Mouse (Mus musculus): ENCODE data around the gene Ctrb1. TPM values are rescaled to one million over a fixed set of nuclear protein-coding genes. Genes with fewer than 3 reads are reported as not detected.

The Ctrb1 gene
- total RNA-seq, 2 experiments from 2014 or later = not detected

GRCm38 (mm10) chr8:111717488-111717792 is 26.6 kb upstream of the Ctrb1 start:
- DNase-seq = no peak

- DNase-seq = peak; percentile 83
These were observed 26.0 kb upstream of the Ctrb1 start for GRCm38 (mm10) chr8:111716603-111717487.

- peak; percentile 10 for DNase-seq
These were observed 24.7 kb upstream of the Ctrb1 start for GRCm38 (mm10) chr8:111715514-111715913.

GRCm38 (mm10) chr8:111714295-111714694 is 23.5 kb upstream of the Ctrb1 start:
- peak; percentile 4 for DNase-seq

GRCm38 (mm10) chr8:111713817-111714216 is 23.0 kb upstream of the Ctrb1 start:
- DNase-seq = peak; percentile 8

- DNase-seq = peak; percentile 7
These were observed 22.5 kb upstream of the Ctrb1 start for GRCm38 (mm10) chr8:111713291-111713690.

GRCm38 (mm10) chr8:111712588-111712987 is 21.8 kb upstream of the Ctrb1 start:
- DNase-seq = peak; percentile 73

GRCm38 (mm10) chr8:111712135-111712534 is 21.3 kb upstream of the Ctrb1 start:
- no peak for DNase-seq

- DNase-seq = peak; percentile 53
These were observed 20.1 kb upstream of the Ctrb1 start for GRCm38 (mm10) chr8:111710777-111711485.

- DNase-seq = no peak
These were observed 18.4 kb upstream of the Ctrb1 start for GRCm38 (mm10) chr8:111709223-111709622.

- DNase-seq = no peak
These were observed 17.5 kb upstream of the Ctrb1 start for GRCm38 (mm10) chr8:111708265-111708664.

- DNase-seq = no peak
These were observed 14.9 kb upstream of the Ctrb1 start for GRCm38 (mm10) chr8:111705699-111706098.

- DNase-seq = no peak
These were observed 14.4 kb upstream of the Ctrb1 start for GRCm38 (mm10) chr8:111705222-111705621.

- DNase-seq = no peak
These were observed 13.8 kb upstream of the Ctrb1 start for GRCm38 (mm10) chr8:111704585-111704984.

GRCm38 (mm10) chr8:111701380-111701779 is 10.6 kb upstream of the Ctrb1 start:
- DNase-seq = no peak

GRCm38 (mm10) chr8:111700740-111701139 is 9.9 kb upstream of the Ctrb1 start:
- DNase-seq = no peak

GRCm38 (mm10) chr8:111700201-111700600 is 9.4 kb upstream of the Ctrb1 start:
- no peak for DNase-seq

- DNase-seq = no peak
These were observed 8.2 kb upstream of the Ctrb1 start for GRCm38 (mm10) chr8:111699035-111699434.

- DNase-seq = no peak
These were observed 6.8 kb upstream of the Ctrb1 start for GRCm38 (mm10) chr8:111697655-111698054.

- no peak for DNase-seq
These were observed 4.6 kb upstream of the Ctrb1 start for GRCm38 (mm10) chr8:111695441-111695840.

- DNase-seq = no peak
These were observed 2.5 kb upstream of the Ctrb1 start for GRCm38 (mm10) chr8:111693261-111693741.

GRCm38 (mm10) chr8:111686881-111687280 is 3.9 kb downstream of the Ctrb1 start:
- DNase-seq = no peak

GRCm38 (mm10) chr8:111682521-111682920 is 8.3 kb downstream of the Ctrb1 start:
- no peak for DNase-seq
